Mouse (Mus musculus) intestine, embryonic 14.5 days (tissue): ENCODE results near the gene Pik3r5. TPM values are rescaled to one million over a fixed set of nuclear protein-coding genes. Genes with fewer than 3 reads are reported as not detected.

Experiments used
- ATAC-seq: fragments of 200-750 bp; cut with Nextera tagmentation; replicated peaks from 2 replicates; pipeline ENCODE4 v1.8.0; 2017; ENCODE audit warnings: low read depth, moderate number of reproducible peaks, moderate TSS enrichment, moderate library complexity; ENCODE audit not compliant: low FRiP score, low TSS enrichment
- DNase-seq: peaks from one replicate; pipeline ENCODE4 v3.0.0-alpha.2; 2018; ENCODE audit warnings: low spot score
- H3K27ac ChIP-seq: fragments of 300-500 bp; sonication (generic); 2 replicates; pipeline ENCODE4 v1.5.1; 2014; ENCODE audit warnings: low read depth, mild to moderate bottlenecking, control low read depth
- H3K27me3 ChIP-seq: fragments of 300-500 bp; sonication (generic); replicated peaks from 2 replicates; pipeline ENCODE4 v1.6.1; 2014; ENCODE audit warnings: low read length, control low read depth; ENCODE audit not compliant: control insufficient read depth, insufficient read depth
- H3K36me3 ChIP-seq: fragments of 300-500 bp; sonication (generic); 2 replicates; pipeline ENCODE4 v1.6.1; 2014; ENCODE audit warnings: low read length, control low read depth; ENCODE audit not compliant: control insufficient read depth, insufficient read depth
- H3K4me1 ChIP-seq: fragments of 300-500 bp; sonication (generic); replicated peaks from 2 replicates; pipeline ENCODE4 v1.6.1; 2014; ENCODE audit warnings: low read length, control low read depth, mixed read lengths; ENCODE audit not compliant: control insufficient read depth, insufficient read depth
- H3K4me2 ChIP-seq: fragments of 300-500 bp; sonication (generic); 2 replicates; pipeline ENCODE4 v1.6.1; 2014; ENCODE audit warnings: low read length
- H3K4me3 ChIP-seq: fragments of 300-500 bp; sonication (generic); 2 replicates; pipeline ENCODE4 v1.5.1; 2014; ENCODE audit warnings: low read depth, low read length, control low read depth, mixed read lengths
- H3K9ac ChIP-seq: fragments of 300-500 bp; sonication (generic); 2 replicates; pipeline ENCODE4 v1.6.1; 2014; ENCODE audit warnings: mild to moderate bottlenecking, low read length
- H3K9me3 ChIP-seq: fragments of 300-500 bp; sonication (generic); 2 replicates; pipeline ENCODE4 v1.6.1; 2016; ENCODE audit warnings: low read length, control low read depth; ENCODE audit not compliant: control insufficient read depth
- WGBS: fragments of 180-500 bp; shearing (Covaris S2); extraction: QIAGEN DNeasy Blood & Tissue Kit; methylation state at CpG from one replicate; pipeline ENCODE4 v1.1.7; 2014; 5-methylcytosine and 5-hydroxymethylcytosine counted together
- polyA plus RNA-seq: library from polyadenylated mRNA; unstranded; fragments of >200 nt; fragmentation: Nextera tagmentation; extraction: Ambion mirVana; gene quantifications from 2 replicates; pipeline ENCODE4 v1.2.1, GENCODE M21; 2014

Pik3r5 gene
- polyA plus RNA-seq, 1 experiment from 2014 or later = 0.61 TPM

- Histone ChIP-seq H3K4me1 (no peaks in the 10 kb centered on the region), H3K27ac (no peak overlapping the region), H3K9ac (no peak overlapping the region), H3K27me3 (no peaks in the 10 kb centered on the region), H3K4me2 (no peak overlapping the region), H3K4me3 (no peak overlapping the region), H3K36me3 (no peaks in the 10 kb centered on the region), H3K9me3 (no peaks in the 10 kb centered on the region)
- WGBS = 85% methylated on average over 3 of the region's 3 CpGs
- no peak for ATAC-seq
- no peak for DNase-seq
Measured at GRCm38 (mm10) chr11:68462716-68463115, 30.8 kb downstream of the Pik3r5 start.

GRCm38 (mm10) chr11:68464260-68464659, 32.3 kb downstream of the Pik3r5 start:
- DNase-seq (no peak), ATAC-seq (no peak)
- Histone ChIP-seq H3K9ac (no peak overlapping the region), H3K27me3 (no peaks in the 10 kb centered on the region), H3K4me3 (no peak overlapping the region), H3K4me1 (no peaks in the 10 kb centered on the region), H3K36me3 (no peaks in the 10 kb centered on the region), H3K27ac (no peak overlapping the region), H3K4me2 (no peak overlapping the region), H3K9me3 (no peaks in the 10 kb centered on the region)
- 82% methylated on average over 5 of the region's 5 CpGs for WGBS

- 61% methylated on average over 2 of the region's 2 CpGs for WGBS
- Histone ChIP-seq H3K27ac (no peak overlapping the region), H3K27me3 (no peaks in the 10 kb centered on the region), H3K4me2 (no peak overlapping the region), H3K36me3 (no peaks in the 10 kb centered on the region), H3K4me1 (no peaks in the 10 kb centered on the region), H3K4me3 (no peak overlapping the region), H3K9ac (no peak overlapping the region), H3K9me3 (no peaks in the 10 kb centered on the region)
- DNase-seq = no peak
- no peak for ATAC-seq
Measured at GRCm38 (mm10) chr11:68465090-68465489, 33.2 kb downstream of the Pik3r5 start.

GRCm38 (mm10) chr11:68467441-68467840, 35.5 kb downstream of the Pik3r5 start:
- ATAC-seq (no peak), DNase-seq (no peak)
- no peak overlapping the region for H3K9ac ChIP-seq
- no peak overlapping the region for H3K27ac ChIP-seq
- H3K27me3 ChIP-seq = no peaks in the 10 kb centered on the region
- H3K36me3 ChIP-seq = no peaks in the 10 kb centered on the region
- no peaks in the 10 kb centered on the region for H3K4me1 ChIP-seq
- H3K9me3 ChIP-seq = no peaks in the 10 kb centered on the region
- WGBS = 84% methylated on average over 7 of the region's 7 CpGs
- no peak overlapping the region for H3K4me2 ChIP-seq
- no peak overlapping the region for H3K4me3 ChIP-seq

GRCm38 (mm10) chr11:68467962-68468612, 36.2 kb downstream of the Pik3r5 start:
- WGBS = 79% methylated on average over 9 of the region's 9 CpGs
- H3K9ac ChIP-seq = no peak overlapping the region
- no peaks in the 10 kb centered on the region for H3K9me3 ChIP-seq
- no peaks in the 10 kb centered on the region for H3K36me3 ChIP-seq
- no peak for DNase-seq
- H3K4me1 ChIP-seq = no peaks in the 10 kb centered on the region
- no peak overlapping the region for H3K4me2 ChIP-seq
- no peaks in the 10 kb centered on the region for H3K27me3 ChIP-seq
- H3K27ac ChIP-seq = no peak overlapping the region
- no peak overlapping the region for H3K4me3 ChIP-seq
- ATAC-seq = no peak

GRCm38 (mm10) chr11:68468886-68469285, 37.0 kb downstream of the Pik3r5 start:
- 77% methylated on average over 4 of the region's 4 CpGs for WGBS

GRCm38 (mm10) chr11:68472162-68472849, 40.4 kb downstream of the Pik3r5 start:
- H3K36me3 ChIP-seq = no peaks in the 10 kb centered on the region
- ATAC-seq = no peak
- no peak overlapping the region for H3K4me3 ChIP-seq
- no peaks in the 10 kb centered on the region for H3K4me1 ChIP-seq
- no peak for DNase-seq
- H3K4me2 ChIP-seq = no peak overlapping the region
- H3K27ac ChIP-seq = no peak overlapping the region
- no peaks in the 10 kb centered on the region for H3K9me3 ChIP-seq
- H3K9ac ChIP-seq = no peak overlapping the region
- 77% methylated on average over 5 of the region's 5 CpGs for WGBS
- no peaks in the 10 kb centered on the region for H3K27me3 ChIP-seq

More at GRCm38 (mm10) chr11:68468886-68469285, 37.0 kb downstream of the Pik3r5 start:
- DNase-seq = no peak
- H3K9ac ChIP-seq = no peak overlapping the region
- ATAC-seq = no peak
- no peak overlapping the region for H3K27ac ChIP-seq
- no peaks in the 10 kb centered on the region for H3K36me3 ChIP-seq
- no peaks in the 10 kb centered on the region for H3K4me1 ChIP-seq
- no peak overlapping the region for H3K4me3 ChIP-seq
- H3K27me3 ChIP-seq = no peaks in the 10 kb centered on the region
- H3K9me3 ChIP-seq = no peaks in the 10 kb centered on the region
- no peak overlapping the region for H3K4me2 ChIP-seq

- Histone ChIP-seq H3K27ac (no peak overlapping the region), H3K4me2 (no peak overlapping the region), H3K36me3 (no peaks in the 10 kb centered on the region), H3K4me1 (no peaks in the 10 kb centered on the region), H3K27me3 (no peaks in the 10 kb centered on the region), H3K9me3 (no peaks in the 10 kb centered on the region), H3K4me3 (no peak overlapping the region), H3K9ac (no peak overlapping the region)
- 71% methylated on average over 6 of the region's 6 CpGs for WGBS
- no peak for DNase-seq
- no peak for ATAC-seq
Measured at GRCm38 (mm10) chr11:68474600-68474999, 42.7 kb downstream of the Pik3r5 start.

- Histone ChIP-seq H3K9ac (no peak overlapping the region), H3K36me3 (no peaks in the 10 kb centered on the region), H3K9me3 (0 out of 2 replicates have a peak, but pooled peaks cover 3% of the 10 kb centered on the region), H3K27ac (no peak overlapping the region), H3K4me3 (no peak overlapping the region), H3K27me3 (no peaks in the 10 kb centered on the region), H3K4me2 (no peak overlapping the region), H3K4me1 (no peaks in the 10 kb centered on the region)
- no peak for DNase-seq
- 82% methylated on average over 7 of the region's 7 CpGs for WGBS
- no peak for ATAC-seq
Measured at GRCm38 (mm10) chr11:68475676-68476075, 43.8 kb downstream of the Pik3r5 start.
